Mouse (Mus musculus): ENCODE results near the gene P2ry1. TPM values are rescaled to one million over a fixed set of nuclear protein-coding genes. Genes with fewer than 3 reads are reported as not detected.

Gene P2ry1
- total and polyA plus RNA-seq, 3 experiments: 9.1 to 9.2 TPM; not detected in 1

- Histone ChIP-seq H3K4me1 (ENCODE audit: control insufficient read depth in 1 of 2, insufficient read depth in 2 of 2, low read length in 2 of 2) (peaks cover 21 to 23% of the 10 kb centered on the region in 2 experiments), H3K79me2 (ENCODE audit: control insufficient read depth, insufficient read depth, low read length, poor library complexity) (peaks cover 25% of the 10 kb centered on the region), H3K9ac (ENCODE audit: control insufficient read depth, low read depth, low read length, poor library complexity, severe bottlenecking) (peak overlapping the region; percentile 6; the same call in 1 of the 2 replicates), H3K9me3 (replicated peaks; ENCODE audit: insufficient read depth, low read length) (no peaks in the 10 kb centered on the region), H3K4me3 (ENCODE audit: control insufficient read depth in 1 of 2, insufficient read depth in 1 of 2, low read depth in 2 of 2, low read length in 2 of 2) (no peak overlapping the region), H3K27me3 (ENCODE audit: control insufficient read depth in 1 of 2, insufficient read depth in 2 of 2, low read length in 2 of 2) (no peaks in the 10 kb centered on the region), H3K27ac (ENCODE audit: control insufficient read depth, low read depth, low read length) (peak overlapping the region; percentile 2; the same call in 1 of the 2 replicates), H3K36me3 (ENCODE audit: control insufficient read depth in 1 of 2, insufficient read depth in 2 of 2, low read length in 2 of 2) (peaks cover 0 to 35% of the 10 kb centered on the region in 2 experiments; a peak in 2 of 4 replicates)
- DNase-seq (ENCODE audit: low read depth, low spot score): peak; percentile 37
- no peak for TF ChIP-seq BHLHE40 (IDR thresholded peaks at IDR 0.05; ENCODE audit: borderline replicate concordance, low read depth, low read length)
- no peak for TF ChIP-seq MEF2A (IDR thresholded peaks at IDR 0.05; ENCODE audit: extremely low read depth, insufficient replicate concordance, low read depth, low read length, poor library complexity, severe bottlenecking)
- no peak for TF ChIP-seq CHD1 (IDR thresholded peaks at IDR 0.05; ENCODE audit: low read depth, low read length)
- TF ChIP-seq KAT2A (conservative IDR thresholded peaks at IDR 0.05; ENCODE audit: low read depth, low read length): no peak
- no peak for TF ChIP-seq RAD21 (IDR thresholded peaks at IDR 0.05; ENCODE audit: low read depth, low read length)
- TF ChIP-seq MAX (IDR thresholded peaks at IDR 0.05; ENCODE audit: low read length): no peak
- no peak for TF ChIP-seq GABPA (IDR thresholded peaks at IDR 0.05; ENCODE audit: low read depth, low read length)
- no peak for TF ChIP-seq GATA1 (IDR thresholded peaks at IDR 0.05; ENCODE audit: low read depth, low read length)
- no peak for TF ChIP-seq ETS1 (IDR thresholded peaks at IDR 0.05; ENCODE audit: low read depth, low read length)
- no peak for TF ChIP-seq SIN3A (IDR thresholded peaks at IDR 0.05; ENCODE audit: low read length)
- TF ChIP-seq MAZ (IDR thresholded peaks at IDR 0.05; ENCODE audit: low read depth, low read length): no peak
- TF ChIP-seq POLR2AphosphoS5 (IDR thresholded peaks at IDR 0.05; ENCODE audit: borderline replicate concordance, low read depth, low read length): no peak
- TF ChIP-seq ZMIZ1 (IDR thresholded peaks at IDR 0.05; ENCODE audit: low read depth, low read length): no peak
These were observed 1.8 kb upstream of the P2ry1 start for GRCm38 (mm10) chr3:61000747-61001146.

GRCm38 (mm10) chr3:61001852-61002586 lies 576 bp upstream of the P2ry1 start:
- Histone ChIP-seq H3K9me3 (replicated peaks; ENCODE audit: insufficient read depth, low read length) (no peaks in the 10 kb centered on the region), H3K9ac (ENCODE audit: control insufficient read depth, low read depth, low read length, poor library complexity, severe bottlenecking) (peak overlapping the region; percentile 87), H3K79me2 (ENCODE audit: control insufficient read depth, insufficient read depth, low read length, poor library complexity) (peaks cover 25% of the 10 kb centered on the region), H3K4me1 (ENCODE audit: control insufficient read depth in 1 of 2, insufficient read depth in 2 of 2, low read length in 2 of 2) (peaks cover 21 to 23% of the 10 kb centered on the region in 2 experiments), H3K27me3 (ENCODE audit: control insufficient read depth in 1 of 2, insufficient read depth in 2 of 2, low read length in 2 of 2) (no peaks in the 10 kb centered on the region), H3K4me3 (ENCODE audit: control insufficient read depth in 1 of 2, insufficient read depth in 1 of 2, low read depth in 2 of 2, low read length in 2 of 2) (peak overlapping the region; percentile 79 to 99), H3K27ac (ENCODE audit: control insufficient read depth, low read depth, low read length) (peak overlapping the region; percentile 56), H3K36me3 (ENCODE audit: control insufficient read depth in 1 of 2, insufficient read depth in 2 of 2, low read length in 2 of 2) (peaks cover 0 to 43% of the 10 kb centered on the region in 2 experiments; a peak in 2 of 4 replicates)
- DNase-seq (ENCODE audit: low read depth, low spot score): peak; percentile 85
- TF ChIP-seq MXI1 (IDR thresholded peaks at IDR 0.05; ENCODE audit: low read depth, low read length) (peak; percentile 79), MYC (IDR thresholded peaks at IDR 0.05; ENCODE audit: low read depth, low read length) (peak; percentile 54; the same call in 1 of the 2 replicates), SIN3A (IDR thresholded peaks at IDR 0.05; ENCODE audit: low read length) (peak; percentile 66; the same call in 1 of the 2 replicates), GATA1 (IDR thresholded peaks at IDR 0.05; ENCODE audit: low read depth, low read length) (no peak), MAX (IDR thresholded peaks at IDR 0.05; ENCODE audit: low read length) (no peak; the same call in 1 of the 2 replicates), RCOR1 (IDR thresholded peaks at IDR 0.05; ENCODE audit: low read depth, low read length) (0 out of 2 replicates have a peak, but pooled peaks have one; percentile 13)

Data from MEL (cell line).